Mouse (Mus musculus) intestine, postnatal 0 days (tissue): ENCODE data around the gene Anxa1. TPM values are rescaled to one million over a fixed set of nuclear protein-coding genes. Genes with fewer than 3 reads are reported as not detected.
A peak's percentile ranks its signal among the peaks of the same experiment; 100 is the strongest.

Source experiments
- ATAC-seq: fragments of 200-750 bp; cut with Nextera tagmentation; 2 replicates; pipeline ENCODE4 v1.8.0; 2017; ENCODE audit warnings: mild to moderate bottlenecking, moderate TSS enrichment, moderate library complexity
- H3K27ac ChIP-seq: fragments of 300-500 bp; sonication (generic); 2 replicates; pipeline ENCODE4 v1.5.1; 2014; ENCODE audit warnings: mild to moderate bottlenecking, low read depth, low read length, moderate library complexity
- H3K27me3 ChIP-seq: fragments of 300-500 bp; sonication (generic); replicated peaks from 2 replicates; pipeline ENCODE4 v1.6.1; 2014; ENCODE audit warnings: low read length, mixed read lengths; ENCODE audit not compliant: control insufficient read depth, insufficient read depth
- H3K36me3 ChIP-seq: fragments of 300-500 bp; sonication (generic); 2 replicates; pipeline ENCODE4 v1.6.1; 2014; ENCODE audit warnings: mild to moderate bottlenecking, moderate library complexity; ENCODE audit not compliant: control insufficient read depth, insufficient read depth
- H3K4me1 ChIP-seq: fragments of 300-500 bp; sonication (generic); replicated peaks from 2 replicates; pipeline ENCODE4 v1.6.1; 2014; ENCODE audit warnings: antibody characterized with exemption, low read length, mixed read lengths; ENCODE audit not compliant: control insufficient read depth, insufficient read depth
- H3K4me2 ChIP-seq: fragments of 300-500 bp; sonication (generic); replicated peaks from 2 replicates; pipeline ENCODE4 v1.6.1; 2014; ENCODE audit warnings: low read depth, mild to moderate bottlenecking, moderate library complexity
- H3K4me3 ChIP-seq: fragments of 300-500 bp; sonication (generic); 2 replicates; pipeline ENCODE4 v1.5.1; 2014; ENCODE audit warnings: low read depth, low read length
- H3K9ac ChIP-seq: fragments of 300-500 bp; sonication (generic); 2 replicates; pipeline ENCODE4 v1.6.1; 2014; ENCODE audit warnings: mild to moderate bottlenecking, low read depth, low read length
- H3K9me3 ChIP-seq: fragments of 300-500 bp; sonication (generic); 2 replicates; pipeline ENCODE4 v1.6.1; 2016; ENCODE audit warnings: mixed run types; ENCODE audit not compliant: control insufficient read depth
- CTCF ChIP-seq: sonication (generic); IDR thresholded peaks from 2 replicates; pipeline ENCODE4 v1.5.1; 2016; ENCODE audit warnings: low read depth, mild to moderate bottlenecking, control low read depth, antibody characterized with exemption, moderate library complexity
- WGBS: fragments of 180-500 bp; shearing (Covaris S2); extraction: QIAGEN DNeasy Blood & Tissue Kit; methylation state at CpG from one replicate; pipeline ENCODE4 v1.1.7; 2014; 5-methylcytosine and 5-hydroxymethylcytosine counted together
- polyA plus RNA-seq: library from polyadenylated mRNA; unstranded; fragments of >200 nt; fragmentation: Nextera tagmentation; extraction: Ambion mirVana; gene quantifications from 2 replicates; pipeline ENCODE4 v1.2.1, GENCODE M21; 2015

Anxa1 gene
- polyA plus RNA-seq, 1 experiment from 2014 or later, result 48.9 TPM

- Histone ChIP-seq H3K27me3 (no peaks in the 10 kb centered on the region), H3K4me1 (no peaks in the 10 kb centered on the region), H3K9ac (no peak overlapping the region), H3K4me3 (no peak overlapping the region), H3K36me3 (no peaks in the 10 kb centered on the region), H3K27ac (no peak overlapping the region), H3K9me3 (no peaks in the 10 kb centered on the region), H3K4me2 (no peak overlapping the region)
- ATAC-seq, result no peak
- 68% methylated on average over 3 of the region's 3 CpGs for WGBS
- TF ChIP-seq CTCF, result no peak
Observed at GRCm38 (mm10) chr19:20401961-20402360, 11.2 kb upstream of the Anxa1 start.

DNA sequence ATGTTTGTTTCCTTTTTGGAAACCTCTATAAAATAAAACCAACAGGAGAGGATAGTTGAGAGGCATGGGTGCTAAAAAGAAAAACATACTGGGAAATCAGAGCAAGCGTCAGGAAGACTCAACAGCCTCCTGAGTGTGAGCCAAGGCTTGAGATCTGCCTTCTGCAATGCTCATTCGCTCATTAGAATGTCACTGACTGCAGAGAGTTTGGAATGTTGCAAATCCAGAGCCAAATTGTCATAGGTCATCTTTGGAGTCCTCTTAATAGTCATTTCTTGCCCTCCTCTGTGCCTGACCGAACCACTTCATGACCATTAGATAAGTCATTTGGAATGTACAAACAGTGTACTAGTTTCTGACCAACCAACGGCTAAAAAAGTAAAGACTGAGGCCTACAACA is 8.4 kb upstream of the Anxa1 start:
- no peaks in the 10 kb centered on the region for H3K9me3 ChIP-seq
- H3K27ac ChIP-seq, result no peak overlapping the region
- no peaks in the 10 kb centered on the region for H3K36me3 ChIP-seq
- H3K4me2 ChIP-seq, result no peak overlapping the region
- WGBS, result 60% methylated on average over 4 of the region's 4 CpGs
- TF ChIP-seq CTCF, result no peak
- H3K4me1 ChIP-seq, result no peaks in the 10 kb centered on the region
- no peak overlapping the region for H3K4me3 ChIP-seq
- no peaks in the 10 kb centered on the region for H3K27me3 ChIP-seq
- no peak overlapping the region for H3K9ac ChIP-seq
- no peak for ATAC-seq

DNA sequence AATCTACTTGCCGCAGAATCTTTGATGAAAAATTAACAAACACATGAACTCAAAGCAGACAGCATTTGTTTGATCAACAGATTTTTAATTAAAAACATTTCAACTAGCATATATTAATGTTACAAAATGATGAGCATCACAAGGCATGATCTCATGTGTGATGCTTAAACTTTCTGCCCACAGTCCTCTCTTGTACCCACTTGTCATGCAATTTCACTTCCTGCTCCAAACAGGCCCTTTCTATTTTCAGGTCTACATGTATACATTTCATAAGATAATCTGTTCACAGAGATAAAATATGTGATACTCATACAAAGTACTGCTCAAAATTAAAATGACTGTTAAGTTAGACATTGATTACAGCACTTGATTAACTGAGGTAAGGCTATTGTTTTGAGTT is 6.3 kb upstream of the Anxa1 start:
- no peak overlapping the region for H3K27ac ChIP-seq
- TF ChIP-seq CTCF, result no peak
- no peak overlapping the region for H3K4me2 ChIP-seq
- no peak overlapping the region for H3K4me3 ChIP-seq
- H3K27me3 ChIP-seq, result no peaks in the 10 kb centered on the region
- ATAC-seq, result no peak
- 98% methylated on average over 1 of the region's 1 CpGs for WGBS
- no peaks in the 10 kb centered on the region for H3K9me3 ChIP-seq
- no peaks in the 10 kb centered on the region for H3K4me1 ChIP-seq
- H3K9ac ChIP-seq, result no peak overlapping the region
- H3K36me3 ChIP-seq, result no peaks in the 10 kb centered on the region

GRCm38 (mm10) chr19:20393556-20394274 is 3.0 kb upstream of the Anxa1 start:
- Histone ChIP-seq H3K4me1 (no peaks in the 10 kb centered on the region), H3K9me3 (no peaks in the 10 kb centered on the region), H3K27ac (no peak overlapping the region; the same call in 1 of the 2 replicates), H3K9ac (no peak overlapping the region), H3K36me3 (no peaks in the 10 kb centered on the region), H3K4me3 (no peak overlapping the region), H3K4me2 (no peak overlapping the region), H3K27me3 (no peaks in the 10 kb centered on the region)
- no peak for ATAC-seq
- 67% methylated on average over 6 of the region's 6 CpGs for WGBS
- TF ChIP-seq CTCF, result no peak

DNA sequence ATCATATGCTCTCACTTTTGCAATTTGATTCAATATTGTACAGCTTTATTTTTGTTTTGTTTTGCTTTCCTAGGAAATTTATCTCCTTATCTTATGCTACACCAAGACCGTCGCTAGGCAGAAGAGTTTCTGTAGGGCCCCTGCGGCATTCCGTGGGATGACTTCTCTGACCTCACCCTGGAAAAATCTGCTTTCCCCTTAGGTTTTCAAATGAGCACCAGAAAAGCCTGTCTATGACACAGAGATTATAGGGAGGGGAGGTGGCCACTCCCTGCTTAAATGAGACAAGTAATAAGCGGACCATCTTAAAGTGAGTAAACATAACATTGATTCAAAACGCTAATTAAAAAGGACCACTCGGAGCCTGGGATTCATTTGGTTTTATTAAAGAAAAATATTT is 1.0 kb downstream of the Anxa1 start:
- Histone ChIP-seq H3K4me1 (no peaks in the 10 kb centered on the region), H3K4me3 (peak overlapping the region; percentile 23), H3K4me2 (peak overlapping the region; percentile 35), H3K27me3 (no peaks in the 10 kb centered on the region), H3K27ac (no peak overlapping the region), H3K9me3 (no peaks in the 10 kb centered on the region), H3K9ac (no peak overlapping the region), H3K36me3 (no peaks in the 10 kb centered on the region)
- TF ChIP-seq CTCF, result no peak
- 29% methylated on average over 7 of the region's 7 CpGs for WGBS
- ATAC-seq, result no peak

GRCm38 (mm10) chr19:20389245-20389644 is 1.5 kb downstream of the Anxa1 start:
- Histone ChIP-seq H3K9me3 (no peaks in the 10 kb centered on the region), H3K4me1 (no peaks in the 10 kb centered on the region), H3K27me3 (no peaks in the 10 kb centered on the region), H3K9ac (no peak overlapping the region), H3K4me2 (peak overlapping the region; percentile 35), H3K4me3 (peak overlapping the region; percentile 23), H3K27ac (no peak overlapping the region), H3K36me3 (no peaks in the 10 kb centered on the region)
- TF ChIP-seq CTCF, result no peak
- ATAC-seq, result no peak
- WGBS, result 44% methylated on average over 6 of the region's 6 CpGs
